Mouse (Mus musculus) embryonic facial prominence, embryonic 11.5 days (tissue): ENCODE measurements at regions not wholly inside any gene's neighbourhood (a gene's known extent, or its start where the extent isn't known, plus 50 kb on each side); places are given as distances from the start of the nearest gene placed in this dataset.
A peak's percentile ranks its signal among the peaks of the same experiment; 100 is the strongest.

Experiments used
- ATAC-seq: fragments of 200-750 bp; cut with Nextera tagmentation; replicated peaks from 2 replicates; pipeline ENCODE4 v1.8.0; 2017; ENCODE audit warnings: low read depth; ENCODE audit not compliant: insufficient number of reproducible peaks, low FRiP score, low TSS enrichment
- DNase-seq: peaks from one replicate; pipeline ENCODE4 v3.0.0-alpha.2; 2015; ENCODE audit warnings: low spot score
- H3K27ac ChIP-seq: fragments of 300-500 bp; sonication (generic); replicated peaks from 2 replicates; pipeline ENCODE4 v1.5.1; 2014; ENCODE audit warnings: mild to moderate bottlenecking, low read depth, low read length, control low read depth
- H3K27me3 ChIP-seq: fragments of 300-500 bp; sonication (generic); 2 replicates; pipeline ENCODE4 v1.6.1; 2014; ENCODE audit warnings: mild to moderate bottlenecking, low read length, moderate library complexity, mixed read lengths; ENCODE audit not compliant: control insufficient read depth, insufficient read depth
- H3K36me3 ChIP-seq: fragments of 300-500 bp; sonication (generic); replicated peaks from 2 replicates; pipeline ENCODE4 v1.6.1; 2014; ENCODE audit warnings: low read depth, mild to moderate bottlenecking, low read length, moderate library complexity, mixed read lengths; ENCODE audit not compliant: control insufficient read depth, insufficient read depth
- H3K4me1 ChIP-seq: fragments of 300-500 bp; sonication (generic); 2 replicates; pipeline ENCODE4 v1.6.1; 2014; ENCODE audit warnings: low read length, mixed read lengths; ENCODE audit not compliant: control insufficient read depth, insufficient read depth
- H3K4me2 ChIP-seq: fragments of 300-500 bp; sonication (generic); 2 replicates; pipeline ENCODE4 v1.6.1; 2014; ENCODE audit warnings: low read depth, mild to moderate bottlenecking, control low read depth, low read length, moderate library complexity
- H3K4me3 ChIP-seq: fragments of 300-500 bp; sonication (generic); 2 replicates; pipeline ENCODE4 v1.5.1; 2014; ENCODE audit warnings: low read depth, low read length, control low read depth
- H3K9ac ChIP-seq: fragments of 300-500 bp; sonication (generic); replicated peaks from 2 replicates; pipeline ENCODE4 v1.6.1; 2014; ENCODE audit warnings: mild to moderate bottlenecking, control low read depth, low read length
- H3K9me3 ChIP-seq: fragments of 300-500 bp; sonication (generic); replicated peaks from 2 replicates; pipeline ENCODE4 v1.6.1; 2016; ENCODE audit warnings: mild to moderate bottlenecking, low read length, inconsistent platforms, mixed read lengths; ENCODE audit not compliant: control insufficient read depth
- WGBS: fragments of 180-500 bp; shearing (Covaris S2); extraction: QIAGEN DNeasy Blood & Tissue Kit; methylation state at CpG from one replicate; pipeline ENCODE4 v1.1.7; 2014; 5-methylcytosine and 5-hydroxymethylcytosine counted together

- H3K27ac ChIP-seq = no peak overlapping the region
- DNase-seq = no peak
- no peak overlapping the region for H3K9ac ChIP-seq
- no peaks in the 10 kb centered on the region for H3K27me3 ChIP-seq
- no peak for ATAC-seq
- H3K4me1 ChIP-seq = peaks cover 3% of the 10 kb centered on the region; the same call in 1 of the 2 replicates
- no peak overlapping the region for H3K4me3 ChIP-seq
- no peaks in the 10 kb centered on the region for H3K9me3 ChIP-seq
- no peaks in the 10 kb centered on the region for H3K36me3 ChIP-seq
- H3K4me2 ChIP-seq = no peak overlapping the region
- 98% methylated on average over 4 of the region's 4 CpGs for WGBS
Measured at GRCm38 (mm10) chr16:44634486-44634885, 75.8 kb upstream of the Boc start.

GRCm38 (mm10) chr16:44633059-44633667, 74.5 kb upstream of the Boc start:
- no peak overlapping the region for H3K4me2 ChIP-seq
- H3K27ac ChIP-seq = peak overlapping the region; percentile 92
- H3K36me3 ChIP-seq = no peaks in the 10 kb centered on the region
- H3K9me3 ChIP-seq = no peaks in the 10 kb centered on the region
- no peak overlapping the region for H3K9ac ChIP-seq
- no peak for DNase-seq
- WGBS = 44% methylated on average over 9 of the region's 9 CpGs
- no peaks in the 10 kb centered on the region for H3K27me3 ChIP-seq
- no peak overlapping the region for H3K4me3 ChIP-seq
- no peak for ATAC-seq
- peaks cover 3% of the 10 kb centered on the region; the same call in 1 of the 2 replicates for H3K4me1 ChIP-seq

GRCm38 (mm10) chr16:44632330-44633058, 73.8 kb upstream of the Boc start:
- Histone ChIP-seq H3K9me3 (no peaks in the 10 kb centered on the region), H3K4me3 (no peak overlapping the region), H3K4me1 (peaks cover 3% of the 10 kb centered on the region; the same call in 1 of the 2 replicates), H3K36me3 (no peaks in the 10 kb centered on the region), H3K27ac (peak overlapping the region; percentile 92), H3K4me2 (no peak overlapping the region), H3K9ac (no peak overlapping the region), H3K27me3 (no peaks in the 10 kb centered on the region)
- ATAC-seq = peak; percentile 81
- WGBS = 19% methylated on average over 9 of the region's 9 CpGs
- peak; percentile 87 for DNase-seq

GRCm38 (mm10) chr16:44631357-44632053, 72.8 kb upstream of the Boc start:
- DNase-seq (peak; percentile 17), ATAC-seq (0 out of 2 replicates have a peak, but pooled peaks have one; percentile 11)
- Histone ChIP-seq H3K27ac (peak overlapping the region; percentile 92), H3K4me2 (no peak overlapping the region), H3K4me1 (peaks cover 3% of the 10 kb centered on the region; the same call in 1 of the 2 replicates), H3K9me3 (no peaks in the 10 kb centered on the region), H3K36me3 (no peaks in the 10 kb centered on the region), H3K4me3 (no peak overlapping the region), H3K27me3 (no peaks in the 10 kb centered on the region), H3K9ac (no peak overlapping the region; the same call in 1 of the 2 replicates)
- WGBS = 62% methylated on average over 4 of the region's 4 CpGs

GRCm38 (mm10) chr16:44630861-44631260, 72.2 kb upstream of the Boc start:
- H3K9ac ChIP-seq = no peak overlapping the region
- DNase-seq (no peak), ATAC-seq (no peak)
- H3K9me3 ChIP-seq = no peaks in the 10 kb centered on the region
- H3K27ac ChIP-seq = no peak overlapping the region
- no peak overlapping the region for H3K4me2 ChIP-seq
- no peak overlapping the region for H3K4me3 ChIP-seq
- H3K36me3 ChIP-seq = no peaks in the 10 kb centered on the region
- peaks cover 3% of the 10 kb centered on the region; the same call in 1 of the 2 replicates for H3K4me1 ChIP-seq
- WGBS = 80% methylated on average over 9 of the region's 9 CpGs
- H3K27me3 ChIP-seq = no peaks in the 10 kb centered on the region

- H3K4me1 ChIP-seq = peaks cover 3% of the 10 kb centered on the region; the same call in 1 of the 2 replicates
- no peak overlapping the region for H3K27ac ChIP-seq
- no peaks in the 10 kb centered on the region for H3K36me3 ChIP-seq
- no peaks in the 10 kb centered on the region for H3K9me3 ChIP-seq
- DNase-seq = no peak
- no peaks in the 10 kb centered on the region for H3K27me3 ChIP-seq
- no peak for ATAC-seq
- no peak overlapping the region for H3K9ac ChIP-seq
- no peak overlapping the region for H3K4me3 ChIP-seq
- no peak overlapping the region for H3K4me2 ChIP-seq
- WGBS = 68% methylated on average over 9 of the region's 9 CpGs
Measured at GRCm38 (mm10) chr16:44630426-44630825, 71.7 kb upstream of the Boc start.

- Histone ChIP-seq H3K4me3 (no peak overlapping the region), H3K4me1 (peaks cover 3% of the 10 kb centered on the region; the same call in 1 of the 2 replicates), H3K27me3 (no peaks in the 10 kb centered on the region), H3K27ac (no peak overlapping the region), H3K4me2 (no peak overlapping the region), H3K9ac (no peak overlapping the region), H3K36me3 (no peaks in the 10 kb centered on the region), H3K9me3 (no peaks in the 10 kb centered on the region)
- 70% methylated on average over 8 of the region's 8 CpGs for WGBS
- ATAC-seq (no peak), DNase-seq (no peak)
Measured at GRCm38 (mm10) chr16:44629296-44630275, 70.9 kb upstream of the Boc start.
